Mouse (Mus musculus) heart, adult 2 months (tissue): Measurements from ENCODE around the gene Tigar.
A peak's percentile ranks its signal among the peaks of the same experiment; 100 is the strongest.

Experiments
- CTCF ChIP-seq: fragments of 200-600 bp; IDR thresholded peaks from 2 replicates; pipeline ENCODE4 v1.8.1; 2022; ENCODE audit warnings: antibody characterized with exemption, mild to moderate bottlenecking, moderate library complexity
- EP300 ChIP-seq: fragments of 200-500 bp; IDR thresholded peaks from 2 replicates; pipeline ENCODE4 v1.6.1; 2011; ENCODE audit warnings: low read depth, low read length, control low read depth; ENCODE audit not compliant: insufficient read depth
- POLR2A ChIP-seq: fragments of 200-500 bp; IDR thresholded peaks from 2 replicates; pipeline ENCODE4 v1.6.1; 2011; ENCODE audit warnings: mild to moderate bottlenecking, low read depth, low read length, control low read depth; ENCODE audit not compliant: insufficient read depth

GRCm38 (mm10) chr6:127106189-127106588 is 3.2 kb downstream of the Tigar start:
- TF ChIP-seq EP300: peak; percentile 89
- no peak for TF ChIP-seq CTCF
- TF ChIP-seq POLR2A: peak; percentile 50; the same call in 1 of the 2 replicates
